Mouse (Mus musculus) forebrain, embryonic 15.5 days (tissue): ENCODE data around the gene Zfp971. TPM values are rescaled to one million over a fixed set of nuclear protein-coding genes. Genes with fewer than 3 reads are reported as not detected.
"Not testable (repeated sequence)": the region's sequence is repeated elsewhere in the genome, so short reads cannot be mapped to it uniquely, and the experiment has no call there.

Source experiments
- ATAC-seq: fragments of 200-750 bp; cut with Nextera tagmentation; replicated peaks from 2 replicates; pipeline ENCODE4 v1.8.0; 2017; ENCODE audit warnings: mild to moderate bottlenecking, moderate TSS enrichment, moderate library complexity
- H3K27ac ChIP-seq: fragments of 300-500 bp; sonication (generic); replicated peaks from 2 replicates; pipeline ENCODE4 v1.5.1; 2015; ENCODE audit warnings: mild to moderate bottlenecking, inconsistent platforms
- H3K27me3 ChIP-seq: fragments of 300-500 bp; sonication (generic); 2 replicates; pipeline ENCODE4 v1.6.1; 2015; ENCODE audit warnings: inconsistent platforms
- H3K36me3 ChIP-seq: fragments of 300-500 bp; sonication (generic); 2 replicates; pipeline ENCODE4 v1.6.1; 2015; ENCODE audit warnings: mild to moderate bottlenecking, inconsistent platforms
- H3K4me1 ChIP-seq: fragments of 300-500 bp; sonication (generic); 2 replicates; pipeline ENCODE4 v1.6.1; 2015; ENCODE audit warnings: inconsistent platforms
- H3K4me2 ChIP-seq: fragments of 300-500 bp; sonication (generic); replicated peaks from 2 replicates; pipeline ENCODE4 v1.6.1; 2015; ENCODE audit warnings: mild to moderate bottlenecking, inconsistent platforms
- H3K4me3 ChIP-seq: fragments of 300-500 bp; sonication (generic); 2 replicates; pipeline ENCODE4 v1.5.1; 2015; ENCODE audit warnings: mild to moderate bottlenecking, inconsistent platforms
- H3K9ac ChIP-seq: fragments of 300-500 bp; sonication (generic); replicated peaks from 2 replicates; pipeline ENCODE4 v1.6.1; 2015; ENCODE audit warnings: mild to moderate bottlenecking, inconsistent platforms
- H3K9me3 ChIP-seq: fragments of 300-500 bp; sonication (generic); 2 replicates; pipeline ENCODE4 v1.6.1; 2016; ENCODE audit warnings: inconsistent platforms
- WGBS: fragments of 180-500 bp; shearing (Covaris S2); methylation state at CpG from one replicate; pipeline ENCODE4 v1.1.7; 2015; ENCODE audit warnings: mixed read lengths; 5-methylcytosine and 5-hydroxymethylcytosine counted together
- polyA plus RNA-seq: library from polyadenylated mRNA; unstranded; fragments of >200 nt; fragmentation: Nextera tagmentation; extraction: Ambion mirVana; gene quantifications from 2 replicates; pipeline ENCODE4 v1.2.1, GENCODE M21; 2015

Gene Zfp971
- polyA plus RNA-seq, result 8.7 and 8.9 TPM in 2 replicates

DNA sequence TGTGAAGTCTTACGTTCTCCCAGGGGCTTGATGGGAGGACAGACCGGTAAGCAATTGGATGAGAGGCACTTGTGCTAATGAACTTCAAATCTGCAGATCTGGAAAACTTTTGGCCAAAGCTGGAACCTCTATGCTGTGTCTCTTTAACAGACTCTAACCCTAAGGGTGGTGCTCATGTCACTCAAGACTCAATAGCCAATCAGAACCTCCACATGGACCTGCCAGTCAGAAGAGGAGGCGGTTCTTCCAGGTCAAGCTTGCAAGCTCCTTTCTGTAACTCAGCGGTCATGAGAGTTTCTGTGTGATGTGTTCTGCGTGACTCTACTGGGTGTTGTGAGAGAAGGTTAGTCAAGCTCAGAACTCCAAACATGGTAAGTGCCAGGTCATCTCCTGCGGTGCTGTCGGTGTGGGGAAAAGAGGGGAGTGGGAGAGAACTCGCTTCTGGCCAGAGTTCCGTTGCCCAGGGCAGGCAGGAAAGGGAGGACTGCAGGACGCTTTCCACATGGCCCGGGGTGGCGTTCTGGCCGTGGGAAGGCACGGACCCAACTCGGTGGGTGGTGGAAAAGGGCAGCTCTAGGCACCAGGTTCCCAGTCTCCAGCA lies at the start of gene Zfp971:
Gene Zfp971 (plus strand): TSS at position 274 of the 601 bp plus-strand sequence.
- H3K27me3 ChIP-seq, H3K36me3 ChIP-seq, H3K9me3 ChIP-seq, H3K27ac ChIP-seq, ATAC-seq, H3K4me1 ChIP-seq: not testable (repeated sequence)
- WGBS, result under 1% methylated on average over 14 of the region's 15 CpGs
- Histone ChIP-seq H3K4me2 (peak within 1 kb of the TSS; percentile 48), H3K9ac (peak within 1 kb of the TSS; percentile 53), H3K4me3 (peak within 1 kb of the TSS; percentile 59)

DNA sequence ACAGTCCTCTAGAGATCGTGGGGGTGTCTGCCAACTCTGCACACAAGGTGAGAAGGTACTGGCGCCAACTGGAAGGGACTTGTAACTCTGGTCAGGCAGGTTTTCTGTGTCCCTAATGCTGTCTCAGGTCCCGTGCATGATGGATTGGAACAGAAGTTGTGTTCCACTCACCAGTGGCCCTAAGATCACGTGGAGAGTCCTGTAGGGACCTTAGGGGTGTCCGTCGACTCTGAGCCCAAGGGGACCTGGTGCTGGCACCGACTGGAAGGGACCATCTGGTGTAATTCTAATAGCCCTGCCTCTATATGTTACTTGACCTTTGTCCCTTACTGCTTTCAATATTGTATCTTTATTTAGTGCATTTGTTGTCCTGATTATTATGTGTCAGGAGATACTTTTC lies 48.3 kb upstream of the Zfp971 start:
- H3K4me1 ChIP-seq, H3K9me3 ChIP-seq, H3K27ac ChIP-seq, H3K36me3 ChIP-seq, ATAC-seq, H3K4me2 ChIP-seq, H3K4me3 ChIP-seq, H3K27me3 ChIP-seq, H3K9ac ChIP-seq: not testable (repeated sequence)
- 80% methylated on average over 7 of the region's 7 CpGs for WGBS

DNA sequence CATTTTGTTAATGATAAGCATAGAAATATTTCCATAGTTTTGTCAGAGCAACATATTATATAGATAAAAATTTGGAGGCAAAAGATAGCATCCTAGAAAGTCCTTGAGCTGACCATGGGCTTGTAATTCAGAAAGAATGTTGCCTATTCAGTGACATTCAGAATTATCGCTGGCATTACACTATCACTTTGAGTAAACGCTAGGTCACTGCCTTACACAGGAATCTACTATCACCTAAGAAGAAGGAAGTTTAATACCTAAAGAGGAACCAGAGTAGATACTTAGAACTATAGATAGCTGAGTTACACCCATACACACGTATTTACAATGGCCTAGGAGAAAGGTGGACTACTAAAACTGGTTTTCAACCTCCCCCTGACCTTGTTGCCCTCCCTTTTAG lies 3.6 kb upstream of the Zfp971 start:
- H3K9ac ChIP-seq, H3K4me2 ChIP-seq, H3K4me3 ChIP-seq, ATAC-seq, H3K27ac ChIP-seq, H3K36me3 ChIP-seq, H3K27me3 ChIP-seq, H3K4me1 ChIP-seq, H3K9me3 ChIP-seq: not testable (repeated sequence)
- WGBS, result 86% methylated on average over 3 of the region's 3 CpGs

DNA sequence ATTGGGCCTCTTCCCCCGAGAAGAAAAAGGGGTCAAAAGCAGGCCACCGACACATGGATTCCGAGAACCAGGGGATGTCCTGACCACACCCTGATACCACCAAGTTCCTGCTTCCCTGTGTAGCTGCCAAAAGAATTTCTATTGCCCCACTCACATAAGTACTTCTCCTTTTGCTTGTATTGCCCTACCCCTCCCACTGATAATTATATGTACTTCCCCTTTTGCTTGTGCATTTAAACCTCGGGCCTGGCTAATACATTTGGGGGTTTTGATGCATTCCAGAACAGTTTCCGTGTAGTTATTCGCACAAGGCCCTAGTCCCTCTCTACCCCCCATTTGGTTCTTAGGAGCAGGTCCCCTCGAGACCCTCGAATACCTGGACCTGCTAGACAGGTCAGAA lies 2.3 kb upstream of the Zfp971 start:
- ATAC-seq, H3K27ac ChIP-seq, H3K4me3 ChIP-seq, H3K9ac ChIP-seq, H3K4me1 ChIP-seq, H3K36me3 ChIP-seq, H3K4me2 ChIP-seq, H3K9me3 ChIP-seq, H3K27me3 ChIP-seq: not testable (repeated sequence)
- 92% methylated on average over 8 of the region's 8 CpGs for WGBS

DNA sequence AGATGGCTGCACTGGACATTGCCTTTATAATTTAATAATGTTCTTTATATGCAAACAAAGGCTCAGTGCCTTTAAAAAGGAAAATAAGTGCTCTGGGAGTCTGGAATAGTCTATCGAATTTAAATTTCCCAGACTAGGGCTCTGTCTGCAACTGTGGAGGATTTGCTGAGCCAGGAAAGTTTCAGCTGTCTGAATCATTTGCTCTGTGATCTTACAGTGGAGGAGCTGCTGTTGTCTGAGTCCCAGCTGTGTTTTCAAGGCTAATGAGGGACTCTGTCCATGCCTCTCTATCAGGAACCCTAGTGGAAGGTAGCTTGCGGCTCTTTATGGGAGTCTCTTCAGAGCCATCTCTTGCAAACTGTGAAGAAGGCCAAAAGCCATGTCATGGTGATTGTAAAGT lies 777 bp downstream of the Zfp971 start:
- WGBS, result 22% methylated on average over 2 of the region's 2 CpGs
- H3K36me3 ChIP-seq, H3K9me3 ChIP-seq, H3K27me3 ChIP-seq, H3K4me1 ChIP-seq, H3K27ac ChIP-seq, ATAC-seq: not testable (repeated sequence)
- H3K4me3 ChIP-seq, result peak overlapping the region; percentile 59
- peak overlapping the region; percentile 53 for H3K9ac ChIP-seq
- peak overlapping the region; percentile 48 for H3K4me2 ChIP-seq

DNA sequence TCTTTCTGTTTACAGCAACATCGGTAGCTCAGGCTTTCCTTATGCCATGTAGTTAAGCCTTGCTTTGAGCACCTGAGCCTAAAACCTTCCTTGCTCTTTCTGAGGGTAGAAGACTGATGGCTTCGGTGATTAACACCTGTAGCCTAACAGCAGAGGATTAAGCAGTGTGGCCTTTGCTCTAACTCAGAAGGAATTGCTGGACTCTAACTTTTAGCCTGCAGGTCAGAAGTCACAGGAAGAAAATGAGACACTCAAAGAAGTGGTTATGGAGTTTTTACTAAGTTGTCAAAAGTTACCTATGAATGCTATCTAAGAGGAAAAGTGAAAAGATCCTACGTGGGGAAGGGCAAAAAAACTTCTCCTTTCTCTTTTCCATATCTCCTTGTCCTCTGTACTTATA lies 4.5 kb downstream of the Zfp971 start:
- not testable (repeated sequence) for ATAC-seq

DNA sequence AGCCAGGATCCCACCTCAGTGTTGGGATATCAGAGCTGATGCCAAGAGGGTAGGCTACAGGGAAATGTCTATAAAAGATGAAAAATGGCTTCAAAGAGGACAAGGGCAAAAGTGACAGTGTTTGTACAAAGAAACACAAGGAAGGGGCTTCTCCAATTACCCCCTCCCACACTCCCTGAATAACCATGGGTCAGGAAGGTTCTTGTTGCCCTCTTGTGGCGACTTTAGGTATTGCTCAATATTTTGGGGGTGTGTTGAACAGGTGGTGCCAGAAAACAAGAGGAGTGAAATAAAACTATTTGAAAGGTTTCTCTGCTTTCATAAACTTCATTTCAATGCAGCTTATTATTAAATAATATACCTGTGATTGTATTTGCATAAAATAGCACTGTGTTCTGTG lies 35.1 kb downstream of the Zfp971 start:
- H3K9me3 ChIP-seq, result no peaks in the 10 kb centered on the region
- no peak overlapping the region for H3K4me2 ChIP-seq
- H3K27ac ChIP-seq, result no peak overlapping the region
- H3K36me3 ChIP-seq, result peaks cover 4% of the 10 kb centered on the region; the same call in 1 of the 2 replicates
- 10% methylated on average over 1 of the region's 1 CpGs for WGBS
- ATAC-seq, result no peak
- no peak overlapping the region for H3K4me3 ChIP-seq
- H3K9ac ChIP-seq, result no peak overlapping the region
- no peaks in the 10 kb centered on the region for H3K4me1 ChIP-seq
- H3K27me3 ChIP-seq, result no peaks in the 10 kb centered on the region

More for the DNA sequence above, 4.5 kb downstream of the Zfp971 start:
- H3K4me3 ChIP-seq, H3K27ac ChIP-seq, H3K9me3 ChIP-seq, H3K27me3 ChIP-seq, H3K4me2 ChIP-seq, H3K36me3 ChIP-seq, H3K9ac ChIP-seq, H3K4me1 ChIP-seq: not testable (repeated sequence)
- 99% methylated on average over 3 of the region's 3 CpGs for WGBS

DNA sequence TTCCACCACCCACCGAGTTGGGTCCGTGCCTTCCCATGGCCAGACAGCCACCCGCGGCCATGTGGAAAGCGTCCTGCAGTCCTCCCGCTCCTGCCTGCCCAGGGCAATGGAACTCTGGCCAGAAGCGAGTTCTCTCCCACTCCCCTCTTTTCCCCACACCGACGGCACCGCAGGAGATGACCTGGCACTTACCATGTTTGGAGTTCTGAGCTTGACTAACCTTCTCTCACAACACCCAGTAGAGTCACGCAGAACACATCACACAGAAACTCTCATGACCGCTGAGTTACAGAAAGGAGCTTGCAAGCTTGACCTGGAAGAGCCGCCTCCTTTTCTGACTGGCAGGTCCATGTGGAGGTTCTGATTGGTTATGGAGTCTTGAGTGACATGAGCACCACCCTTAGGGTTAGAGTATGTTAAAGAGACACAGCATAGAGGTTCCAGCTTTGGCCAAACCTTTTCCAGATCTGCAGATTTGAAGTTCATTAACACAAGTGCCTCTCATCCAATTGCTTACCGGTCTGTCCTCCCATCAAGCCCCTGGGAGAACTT lies 55.2 kb downstream of the Zfp971 start, which contains the start of gene Zfp931:
Gene Zfp931 (minus strand): TSS at position 311 of the 552 bp plus-strand sequence.
- peak within 1 kb of the TSS; percentile 47 for H3K4me2 ChIP-seq
- H3K9me3 ChIP-seq, H3K36me3 ChIP-seq, H3K4me1 ChIP-seq, H3K27me3 ChIP-seq, H3K27ac ChIP-seq, ATAC-seq: not testable (repeated sequence)
- peak within 1 kb of the TSS; percentile 41; the same call in 1 of the 2 replicates for H3K9ac ChIP-seq
- WGBS, result 0% methylated on average over 9 of the region's 14 CpGs
- peak within 1 kb of the TSS; percentile 44 for H3K4me3 ChIP-seq

Other genes with a start within 250 kb of the Zfp971 start
- 33.5 and 35.4 TPM in 2 replicates for gene Gm14325, start 182.9 kb upstream of the Zfp971 start, polyA plus RNA-seq
- gene Gm14327, start 126.2 kb upstream of the Zfp971 start, polyA plus RNA-seq, result 2.3 and 2.4 TPM in 2 replicates
- gene Zfp972, start 97.7 kb upstream of the Zfp971 start, polyA plus RNA-seq, result 0.61 and 0.67 TPM in 2 replicates
- 14.4 and 14.5 TPM in 2 replicates for gene Gm14326, start 66.0 kb upstream of the Zfp971 start, polyA plus RNA-seq
- gene Zfp931, start 55.2 kb downstream of the Zfp971 start, polyA plus RNA-seq, result 13.4 TPM in 2 replicates
- gene Phactr3, start 95.7 kb downstream of the Zfp971 start, polyA plus RNA-seq, result 53.9 and 57.5 TPM in 2 replicates